Mouse (Mus musculus): ENCODE results near the gene Thsd4. TPM values are rescaled to one million over a fixed set of nuclear protein-coding genes. Genes with fewer than 3 reads are reported as not detected.

The Thsd4 gene
- polyA plus RNA-seq, 1 experiment from 2014 or later, result 21.1 TPM

GRCm38 (mm10) chr9:60148988-60149387, 372.9 kb downstream of the Thsd4 start:
- no peaks in the 10 kb centered on the region for H3K36me3 ChIP-seq
- H3K9ac ChIP-seq, result no peak overlapping the region
- H3K4me2 ChIP-seq, result no peak overlapping the region
- WGBS, result 87% methylated on average over 7 of the region's 7 CpGs
- no peaks in the 10 kb centered on the region for H3K27me3 ChIP-seq (replicated peaks)
- H3K4me3 ChIP-seq (replicated peaks), result no peak overlapping the region
- no peak for ATAC-seq (ENCODE audit: insufficient read depth, low FRiP score, low read depth)
- H3K4me1 ChIP-seq, result no peaks in the 10 kb centered on the region
- H3K27ac ChIP-seq, result no peak overlapping the region
- no peaks in the 10 kb centered on the region for H3K9me3 ChIP-seq

- WGBS, result 74% methylated on average over 4 of the region's 4 CpGs
- no peak overlapping the region for H3K4me3 ChIP-seq (replicated peaks)
- no peaks in the 10 kb centered on the region for H3K4me1 ChIP-seq
- no peak overlapping the region for H3K4me2 ChIP-seq
- H3K36me3 ChIP-seq, result no peaks in the 10 kb centered on the region
- H3K9ac ChIP-seq, result no peak overlapping the region
- H3K27me3 ChIP-seq (replicated peaks), result no peaks in the 10 kb centered on the region
- no peak overlapping the region for H3K27ac ChIP-seq
- H3K9me3 ChIP-seq, result no peaks in the 10 kb centered on the region
- ATAC-seq (ENCODE audit: insufficient read depth, low FRiP score, low read depth), result no peak
These were observed 374.4 kb downstream of the Thsd4 start for GRCm38 (mm10) chr9:60147401-60147800.

GRCm38 (mm10) chr9:60143816-60144215, 378.0 kb downstream of the Thsd4 start:
- H3K4me3 ChIP-seq (replicated peaks), result no peak overlapping the region
- no peak overlapping the region for H3K9ac ChIP-seq
- WGBS, result 97% methylated on average over 6 of the region's 6 CpGs
- ATAC-seq (ENCODE audit: insufficient read depth, low FRiP score, low read depth), result no peak
- no peaks in the 10 kb centered on the region for H3K27me3 ChIP-seq (replicated peaks)
- peaks cover 11% of the 10 kb centered on the region; the same call in 1 of the 2 replicates for H3K4me1 ChIP-seq
- no peak overlapping the region for H3K4me2 ChIP-seq
- H3K27ac ChIP-seq, result no peak overlapping the region
- no peaks in the 10 kb centered on the region for H3K9me3 ChIP-seq
- no peaks in the 10 kb centered on the region for H3K36me3 ChIP-seq

- Histone ChIP-seq H3K4me3 (replicated peaks) (no peak overlapping the region), H3K27ac (no peak overlapping the region), H3K9ac (no peak overlapping the region), H3K27me3 (replicated peaks) (no peaks in the 10 kb centered on the region), H3K4me1 (peaks cover 11% of the 10 kb centered on the region; the same call in 1 of the 2 replicates), H3K4me2 (no peak overlapping the region), H3K36me3 (no peaks in the 10 kb centered on the region), H3K9me3 (no peaks in the 10 kb centered on the region)
- 33% methylated on average over 7 of the region's 7 CpGs for WGBS
- ATAC-seq (ENCODE audit: insufficient read depth, low FRiP score, low read depth), result no peak
These were observed 380.7 kb downstream of the Thsd4 start for GRCm38 (mm10) chr9:60141081-60141514.

- H3K4me1 ChIP-seq, result peaks cover 11% of the 10 kb centered on the region; the same call in 1 of the 2 replicates
- no peaks in the 10 kb centered on the region for H3K9me3 ChIP-seq
- no peak overlapping the region for H3K4me2 ChIP-seq
- WGBS, result 47% methylated on average over 6 of the region's 6 CpGs
- no peak overlapping the region for H3K4me3 ChIP-seq (replicated peaks)
- H3K9ac ChIP-seq, result no peak overlapping the region
- no peaks in the 10 kb centered on the region for H3K36me3 ChIP-seq
- no peaks in the 10 kb centered on the region for H3K27me3 ChIP-seq (replicated peaks)
- no peak overlapping the region for H3K27ac ChIP-seq
- no peak for ATAC-seq (ENCODE audit: insufficient read depth, low FRiP score, low read depth)
These were observed 381.4 kb downstream of the Thsd4 start for GRCm38 (mm10) chr9:60140411-60140810.

- Histone ChIP-seq H3K4me2 (peak overlapping the region; percentile 29; the same call in 1 of the 2 replicates), H3K4me3 (replicated peaks) (no peak overlapping the region), H3K4me1 (peaks cover 11% of the 10 kb centered on the region; the same call in 1 of the 2 replicates), H3K36me3 (no peaks in the 10 kb centered on the region), H3K9me3 (no peaks in the 10 kb centered on the region), H3K27me3 (replicated peaks) (no peaks in the 10 kb centered on the region), H3K27ac (no peak overlapping the region), H3K9ac (no peak overlapping the region)
- ATAC-seq (ENCODE audit: insufficient read depth, low FRiP score, low read depth), result no peak
- WGBS, result 50% methylated on average over 10 of the region's 10 CpGs
These were observed 382.4 kb downstream of the Thsd4 start for GRCm38 (mm10) chr9:60139446-60139845.

GRCm38 (mm10) chr9:60129235-60129991, 392.4 kb downstream of the Thsd4 start:
- Histone ChIP-seq H3K36me3 (no peaks in the 10 kb centered on the region), H3K9ac (no peak overlapping the region), H3K9me3 (no peaks in the 10 kb centered on the region), H3K4me2 (no peak overlapping the region), H3K27me3 (replicated peaks) (no peaks in the 10 kb centered on the region), H3K27ac (no peak overlapping the region), H3K4me3 (replicated peaks) (no peak overlapping the region), H3K4me1 (no peaks in the 10 kb centered on the region)
- no peak for ATAC-seq (ENCODE audit: insufficient read depth, low FRiP score, low read depth)
- 83% methylated on average over 6 of the region's 6 CpGs for WGBS

- no peak overlapping the region for H3K27ac ChIP-seq
- H3K36me3 ChIP-seq, result no peaks in the 10 kb centered on the region
- no peaks in the 10 kb centered on the region for H3K27me3 ChIP-seq (replicated peaks)
- H3K4me1 ChIP-seq, result no peaks in the 10 kb centered on the region
- no peaks in the 10 kb centered on the region for H3K9me3 ChIP-seq
- no peak for ATAC-seq (ENCODE audit: insufficient read depth, low FRiP score, low read depth)
- no peak overlapping the region for H3K9ac ChIP-seq
- 60% methylated on average over 5 of the region's 5 CpGs for WGBS
- H3K4me2 ChIP-seq, result no peak overlapping the region
- H3K4me3 ChIP-seq (replicated peaks), result no peak overlapping the region
These were observed 394.9 kb downstream of the Thsd4 start for GRCm38 (mm10) chr9:60126961-60127360.

GRCm38 (mm10) chr9:60124102-60124501, 397.7 kb downstream of the Thsd4 start:
- Histone ChIP-seq H3K27me3 (replicated peaks) (no peaks in the 10 kb centered on the region), H3K27ac (no peak overlapping the region), H3K4me1 (0 out of 2 replicates have a peak, but pooled peaks cover 3% of the 10 kb centered on the region), H3K4me3 (replicated peaks) (no peak overlapping the region), H3K9me3 (no peaks in the 10 kb centered on the region), H3K36me3 (no peaks in the 10 kb centered on the region), H3K4me2 (no peak overlapping the region), H3K9ac (no peak overlapping the region)
- no peak for ATAC-seq (ENCODE audit: insufficient read depth, low FRiP score, low read depth)
- 79% methylated on average over 9 of the region's 9 CpGs for WGBS

GRCm38 (mm10) chr9:60123066-60123465, 398.8 kb downstream of the Thsd4 start:
- 0 out of 2 replicates have a peak, but pooled peaks cover 3% of the 10 kb centered on the region for H3K4me1 ChIP-seq
- H3K4me3 ChIP-seq (replicated peaks), result no peak overlapping the region
- H3K36me3 ChIP-seq, result no peaks in the 10 kb centered on the region
- H3K27ac ChIP-seq, result no peak overlapping the region
- no peak overlapping the region for H3K4me2 ChIP-seq
- 65% methylated on average over 1 of the region's 1 CpGs for WGBS
- H3K27me3 ChIP-seq (replicated peaks), result no peaks in the 10 kb centered on the region
- no peak overlapping the region for H3K9ac ChIP-seq
- no peaks in the 10 kb centered on the region for H3K9me3 ChIP-seq
- no peak for ATAC-seq (ENCODE audit: insufficient read depth, low FRiP score, low read depth)

- WGBS, result 48% methylated on average over 7 of the region's 7 CpGs
- Histone ChIP-seq H3K4me2 (no peak overlapping the region), H3K27me3 (replicated peaks) (no peaks in the 10 kb centered on the region), H3K9ac (no peak overlapping the region), H3K9me3 (no peaks in the 10 kb centered on the region), H3K4me1 (0 out of 2 replicates have a peak, but pooled peaks cover 3% of the 10 kb centered on the region), H3K4me3 (replicated peaks) (no peak overlapping the region), H3K36me3 (no peaks in the 10 kb centered on the region), H3K27ac (peak overlapping the region; percentile 37)
- ATAC-seq (ENCODE audit: insufficient read depth, low FRiP score, low read depth), result no peak
These were observed 402.0 kb downstream of the Thsd4 start for GRCm38 (mm10) chr9:60119846-60120245.

GRCm38 (mm10) chr9:60117831-60118230, 404.0 kb downstream of the Thsd4 start:
- no peak overlapping the region for H3K9ac ChIP-seq
- H3K4me3 ChIP-seq (replicated peaks), result no peak overlapping the region
- no peak overlapping the region for H3K4me2 ChIP-seq
- WGBS, result 60% methylated on average over 7 of the region's 7 CpGs
- no peaks in the 10 kb centered on the region for H3K36me3 ChIP-seq
- H3K9me3 ChIP-seq, result no peaks in the 10 kb centered on the region
- H3K27me3 ChIP-seq (replicated peaks), result no peaks in the 10 kb centered on the region
- H3K4me1 ChIP-seq, result 0 out of 2 replicates have a peak, but pooled peaks cover 3% of the 10 kb centered on the region
- no peak for ATAC-seq (ENCODE audit: insufficient read depth, low FRiP score, low read depth)
- H3K27ac ChIP-seq, result no peak overlapping the region

Measured in stomach, embryonic 15.5 days (tissue).